Mouse (Mus musculus) left cerebral cortex, adult 8-10 months (tissue): Measurements from ENCODE around the gene Tank. TPM values are rescaled to one million over a fixed set of nuclear protein-coding genes. Genes with fewer than 3 reads are reported as not detected.

ENCODE experiments used
- DNase-seq, 2 experiments: peaks; one replicate each; pipeline ENCODE4 v3.0.0; 2022; ENCODE audit warnings: low spot score in 2 of 2
- total RNA-seq, 4 experiments: library from RNA; stranded (reverse); gene quantifications; 2 replicates each; pipeline ENCODE4 v1.2.4; 2022

Gene Tank
- total RNA-seq, 4 experiments from 2014 or later = 26.7 to 35.8 (median 29.9) TPM

- peak; percentile 56 to 90 for DNase-seq
These were observed 77.2 kb downstream of the Tank start for GRCm38 (mm10) chr2:61655382-61656281.

GRCm38 (mm10) chr2:61656421-61657411 is 78.3 kb downstream of the Tank start:
- DNase-seq = peak; percentile 73 to 91

- DNase-seq = no peak
These were observed 80.9 kb downstream of the Tank start for GRCm38 (mm10) chr2:61659254-61659653.

GRCm38 (mm10) chr2:61662833-61663232 is 84.4 kb downstream of the Tank start:
- DNase-seq = no peak

GRCm38 (mm10) chr2:61663573-61664241 is 85.3 kb downstream of the Tank start:
- DNase-seq = no peak

GRCm38 (mm10) chr2:61667420-61667819 is 89.0 kb downstream of the Tank start:
- DNase-seq = no peak

GRCm38 (mm10) chr2:61668260-61668659 is 89.9 kb downstream of the Tank start:
- DNase-seq = peak in 1 of 2 experiments; percentile 42

- no peak for DNase-seq
These were observed 96.2 kb downstream of the Tank start for GRCm38 (mm10) chr2:61674555-61674954.

- DNase-seq = no peak
These were observed 103.2 kb downstream of the Tank start for GRCm38 (mm10) chr2:61681572-61681971.

GRCm38 (mm10) chr2:61686533-61686932 is 108.1 kb downstream of the Tank start:
- DNase-seq = no peak

- DNase-seq = no peak
These were observed 110.7 kb downstream of the Tank start for GRCm38 (mm10) chr2:61689086-61689485.

Other genes starting within 250 kb of the Tank start
- gene Psmd14, start 133.1 kb downstream of the Tank start, total RNA-seq = 100 to 1,000 TPM; 103 to 132 (median 114) TPM
- 100 to 1,000 TPM; 105 to 130 (median 109) TPM for gene Tbr1, start 224.3 kb downstream of the Tank start, total RNA-seq